Mouse (Mus musculus): ENCODE results near the gene Hipk3. TPM values are rescaled to one million over a fixed set of nuclear protein-coding genes. Genes with fewer than 3 reads are reported as not detected.
A peak's percentile ranks its signal among the peaks of the same experiment; 100 is the strongest.

Hipk3 gene
- polyA plus RNA-seq, 1 experiment = 19.1 TPM

DNA sequence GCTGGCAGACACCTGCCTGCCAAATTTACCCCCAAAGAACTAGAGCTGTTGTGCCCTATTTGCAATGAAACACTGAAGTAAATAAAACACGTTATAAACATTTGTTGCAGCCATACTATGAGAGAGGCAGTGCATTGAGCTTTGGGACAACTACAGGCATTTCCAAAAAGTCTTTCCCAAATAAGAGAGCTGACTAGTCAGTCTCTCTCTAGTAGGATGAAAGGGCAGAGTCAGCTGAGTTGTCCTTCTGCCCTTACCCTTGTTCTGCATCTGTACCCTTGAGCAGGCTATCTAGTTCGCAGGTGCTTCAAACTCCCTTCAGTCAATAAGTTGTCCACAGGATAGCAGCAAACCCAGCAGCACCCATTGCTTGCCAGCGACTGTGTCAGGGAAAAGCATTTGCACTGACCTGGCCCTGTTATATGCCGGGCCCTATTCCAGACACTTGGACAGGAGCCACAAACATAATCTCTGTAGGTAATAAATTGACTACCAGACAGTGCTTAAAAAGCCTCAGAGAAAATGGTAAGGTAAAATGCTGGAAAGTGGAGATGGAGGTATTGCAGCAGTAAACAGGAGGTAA is 83.2 kb downstream of the Hipk3 start, which contains the start of gene D430041D05Rik:
TSS of gene D430041D05Rik (minus strand) at position 51 of the 583 bp plus-strand sequence.
- TF ChIP-seq POLR2A (IDR thresholded peaks at IDR 0.05; ENCODE audit: borderline replicate concordance, extremely low read depth, insufficient read depth, insufficient read length, poor library complexity, severe bottlenecking) (no peak), CTCF (IDR thresholded peaks at IDR 0.05; ENCODE audit: borderline replicate concordance, extremely low read depth, insufficient read depth, insufficient read length) (no peak)
- DNase-seq (ENCODE audit: low read depth) = no peak

DNA sequence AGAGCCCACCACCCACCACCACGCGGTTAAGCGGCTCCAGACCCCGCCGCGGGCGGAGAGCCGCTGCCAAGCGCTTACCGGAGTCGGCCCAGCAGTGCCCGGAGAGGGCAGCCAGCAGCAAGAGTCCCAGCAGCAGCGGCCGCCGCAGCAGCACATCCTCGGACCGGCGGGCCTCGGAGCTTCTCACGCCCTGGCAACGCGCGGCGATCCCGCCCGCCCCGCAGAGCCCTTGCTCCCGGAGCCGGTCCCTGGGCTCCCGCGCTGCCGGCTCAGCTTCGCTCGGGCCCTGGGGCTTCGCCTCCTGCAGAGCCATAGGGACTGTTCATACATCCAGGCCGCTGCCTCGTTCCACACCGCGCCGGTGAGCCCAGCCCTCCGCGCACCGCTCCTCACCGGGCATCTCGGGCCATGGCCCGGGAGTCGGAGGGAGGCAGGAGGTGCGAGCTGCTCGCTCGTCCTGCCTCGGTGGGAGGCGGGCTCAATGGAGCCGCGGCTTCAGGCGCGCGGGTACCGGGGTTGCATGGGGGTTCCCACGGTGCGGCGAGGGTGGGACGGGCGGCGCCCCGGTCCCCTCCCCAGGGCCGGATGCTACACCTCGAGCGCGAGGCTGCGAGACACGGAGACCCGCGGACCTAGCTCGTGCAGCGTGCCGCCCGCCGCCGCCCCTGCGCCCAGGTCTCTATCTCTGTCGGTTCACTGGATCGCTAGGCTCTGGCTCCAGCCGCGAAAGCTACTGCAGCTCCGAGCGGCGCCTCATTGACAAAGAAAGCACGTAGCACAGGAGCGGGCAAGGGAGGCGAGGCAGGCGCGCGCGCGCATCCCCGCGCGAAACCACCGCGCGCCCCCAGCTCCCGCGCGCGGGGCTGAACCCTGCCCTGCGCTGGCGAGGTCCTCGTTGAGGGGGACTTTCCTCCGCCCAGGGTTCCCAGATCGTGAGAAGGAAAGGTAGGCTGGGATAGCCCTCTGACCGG is 84.1 kb downstream of the Hipk3 start:
- DNase-seq (ENCODE audit: low read depth) = peak; percentile 90
- peak; percentile 40 for TF ChIP-seq POLR2A (IDR thresholded peaks at IDR 0.05; ENCODE audit: borderline replicate concordance, extremely low read depth, insufficient read depth, insufficient read length, poor library complexity, severe bottlenecking)
- no peak for TF ChIP-seq CTCF (IDR thresholded peaks at IDR 0.05; ENCODE audit: borderline replicate concordance, extremely low read depth, insufficient read depth, insufficient read length)

DNA sequence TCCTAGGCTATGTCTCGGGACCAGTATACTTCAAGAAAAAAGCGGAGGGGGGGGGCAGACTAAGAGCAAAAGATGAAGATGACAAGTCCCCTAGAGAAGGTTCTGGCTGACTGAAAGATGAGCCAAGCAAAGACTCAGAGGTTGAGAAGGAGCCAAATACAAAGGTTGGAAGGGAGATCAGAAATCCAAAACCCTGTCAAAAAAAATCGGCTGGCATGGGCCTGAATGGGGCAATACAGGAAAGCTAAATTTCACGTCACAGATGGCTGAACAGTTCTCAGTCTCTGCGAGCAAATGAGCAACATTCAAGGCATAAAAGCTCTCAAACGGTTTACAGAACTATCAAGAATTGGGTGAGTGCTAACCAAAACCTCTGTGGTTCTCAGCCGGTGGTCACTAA is 85.9 kb downstream of the Hipk3 start:
- TF ChIP-seq POLR2A (IDR thresholded peaks at IDR 0.05; ENCODE audit: borderline replicate concordance, extremely low read depth, insufficient read depth, insufficient read length, poor library complexity, severe bottlenecking) (no peak), CTCF (IDR thresholded peaks at IDR 0.05; ENCODE audit: borderline replicate concordance, extremely low read depth, insufficient read depth, insufficient read length) (no peak)
- no peak for DNase-seq (ENCODE audit: low read depth)

DNA sequence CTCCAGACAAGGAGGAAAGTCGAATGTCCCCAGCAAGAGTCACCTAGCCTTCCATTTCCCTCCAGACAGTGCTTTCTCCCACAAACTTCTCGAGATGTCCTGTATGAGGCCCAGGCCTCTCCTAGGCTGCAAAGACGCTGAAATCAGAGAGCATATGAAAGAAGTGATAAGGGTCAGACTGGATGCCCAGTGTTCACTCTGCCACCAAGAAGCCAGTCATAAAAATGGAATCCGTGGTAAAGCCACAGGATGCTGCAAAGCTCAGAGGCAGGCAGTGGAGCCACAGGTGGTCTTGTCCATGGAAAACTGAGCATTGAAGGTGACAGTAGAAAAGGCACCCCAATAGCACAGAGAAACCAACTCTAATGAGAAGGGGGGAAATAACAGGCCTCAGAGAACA is 86.3 kb downstream of the Hipk3 start:
- DNase-seq (ENCODE audit: low read depth) = no peak
- TF ChIP-seq CTCF (IDR thresholded peaks at IDR 0.05; ENCODE audit: borderline replicate concordance, extremely low read depth, insufficient read depth, insufficient read length) (no peak), POLR2A (IDR thresholded peaks at IDR 0.05; ENCODE audit: borderline replicate concordance, extremely low read depth, insufficient read depth, insufficient read length, poor library complexity, severe bottlenecking) (no peak)

DNA sequence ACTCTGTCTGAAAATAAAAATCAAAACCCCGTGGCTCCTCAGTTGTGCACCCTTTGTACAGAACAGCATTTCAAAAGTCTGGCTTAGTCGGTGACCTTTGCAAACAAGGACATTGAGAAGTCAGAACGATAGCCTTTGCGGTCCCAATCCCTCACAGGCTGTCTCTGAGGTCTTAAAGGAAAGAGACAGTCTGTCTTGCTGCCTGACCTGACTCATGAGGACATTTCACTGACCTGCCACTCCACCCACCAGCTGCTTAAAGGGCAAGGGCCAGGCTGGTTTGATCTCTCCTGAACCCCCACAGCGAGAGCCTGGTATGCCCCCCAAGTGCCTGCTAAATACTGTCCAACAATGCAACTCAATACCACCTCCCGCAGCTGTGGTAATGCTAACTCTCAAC is 90.2 kb downstream of the Hipk3 start:
- no peak for DNase-seq (ENCODE audit: low read depth)
- TF ChIP-seq POLR2A (IDR thresholded peaks at IDR 0.05; ENCODE audit: borderline replicate concordance, extremely low read depth, insufficient read depth, insufficient read length, poor library complexity, severe bottlenecking) (no peak), CTCF (IDR thresholded peaks at IDR 0.05; ENCODE audit: borderline replicate concordance, extremely low read depth, insufficient read depth, insufficient read length) (no peak)

DNA sequence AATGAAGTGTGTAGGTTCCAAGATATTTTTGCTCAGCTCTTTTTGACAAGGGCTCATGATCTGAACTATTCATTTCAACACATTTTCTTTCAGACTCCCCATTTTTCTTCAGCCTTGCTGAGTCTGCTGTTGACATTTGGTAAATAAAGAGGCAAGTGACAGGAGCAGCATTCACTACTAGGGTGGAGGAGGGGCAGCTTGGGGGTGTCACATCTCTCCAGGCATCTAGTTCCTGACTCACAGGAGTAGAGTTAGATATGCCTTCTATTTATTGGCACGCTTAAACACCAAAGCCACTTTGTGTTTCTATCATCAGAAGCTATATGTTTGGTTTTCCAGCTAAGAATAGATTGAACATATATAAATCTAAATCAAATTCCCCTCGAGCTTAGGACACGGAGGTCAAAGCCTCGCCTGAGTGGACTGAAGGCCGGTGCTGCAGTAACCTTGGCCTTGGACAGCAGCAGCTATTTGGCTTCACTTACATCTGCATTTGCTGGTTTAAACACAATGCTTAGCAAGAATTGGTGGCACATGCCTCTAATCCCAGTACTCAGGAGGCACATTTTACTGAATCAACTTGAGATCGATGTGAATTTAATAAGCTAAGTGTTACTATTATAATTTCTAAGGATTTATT is 95.5 kb downstream of the Hipk3 start:
- TF ChIP-seq CTCF (IDR thresholded peaks at IDR 0.05; ENCODE audit: borderline replicate concordance, extremely low read depth, insufficient read depth, insufficient read length) (no peak), POLR2A (IDR thresholded peaks at IDR 0.05; ENCODE audit: borderline replicate concordance, extremely low read depth, insufficient read depth, insufficient read length, poor library complexity, severe bottlenecking) (no peak)
- DNase-seq (ENCODE audit: low read depth) = no peak

DNA sequence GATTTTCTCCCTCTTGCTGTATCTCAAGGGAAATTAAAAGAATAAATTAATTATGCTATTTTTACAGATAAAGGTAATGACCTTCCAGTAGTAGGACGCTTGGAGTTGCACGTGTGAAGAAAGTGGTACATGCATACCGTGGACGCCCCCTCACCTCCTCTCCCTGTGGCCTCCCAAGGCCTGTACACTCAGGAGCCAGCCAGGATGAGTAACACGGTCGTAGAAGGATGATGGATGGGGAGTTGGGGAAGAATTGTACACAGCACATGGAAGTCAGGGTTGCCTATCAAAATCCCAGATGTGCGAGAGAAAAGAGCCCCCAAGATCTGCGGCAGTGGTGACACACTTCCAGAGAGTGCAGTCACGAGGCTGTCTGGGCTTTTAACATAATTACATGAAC is 98.3 kb downstream of the Hipk3 start:
- no peak for DNase-seq (ENCODE audit: low read depth)
- TF ChIP-seq CTCF (IDR thresholded peaks at IDR 0.05; ENCODE audit: borderline replicate concordance, extremely low read depth, insufficient read depth, insufficient read length) (no peak), POLR2A (IDR thresholded peaks at IDR 0.05; ENCODE audit: borderline replicate concordance, extremely low read depth, insufficient read depth, insufficient read length, poor library complexity, severe bottlenecking) (no peak)

DNA sequence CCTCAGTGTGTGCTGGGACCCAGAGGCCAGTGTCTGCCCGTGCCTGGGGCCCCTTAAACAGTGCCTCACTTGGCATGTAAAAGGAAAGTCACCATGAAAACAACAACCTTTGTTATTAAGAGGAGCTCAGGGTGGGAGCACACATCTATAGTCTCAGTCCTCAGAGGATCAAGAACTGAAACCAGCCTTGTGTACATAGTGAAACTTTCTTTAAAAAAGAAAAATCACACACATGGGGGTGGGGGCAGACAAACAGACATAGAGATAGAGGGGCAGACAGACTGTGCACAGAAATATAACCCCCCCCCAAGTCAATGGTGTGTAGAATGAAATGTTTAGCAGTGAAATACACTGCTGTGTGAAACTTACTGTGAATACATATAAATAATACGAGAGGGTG is 99.5 kb downstream of the Hipk3 start:
- no peak for TF ChIP-seq CTCF (IDR thresholded peaks at IDR 0.05; ENCODE audit: borderline replicate concordance, extremely low read depth, insufficient read depth, insufficient read length)
- TF ChIP-seq POLR2A (IDR thresholded peaks at IDR 0.05; ENCODE audit: borderline replicate concordance, extremely low read depth, insufficient read depth, insufficient read length, poor library complexity, severe bottlenecking) = no peak
- DNase-seq (ENCODE audit: low read depth) = no peak

DNA sequence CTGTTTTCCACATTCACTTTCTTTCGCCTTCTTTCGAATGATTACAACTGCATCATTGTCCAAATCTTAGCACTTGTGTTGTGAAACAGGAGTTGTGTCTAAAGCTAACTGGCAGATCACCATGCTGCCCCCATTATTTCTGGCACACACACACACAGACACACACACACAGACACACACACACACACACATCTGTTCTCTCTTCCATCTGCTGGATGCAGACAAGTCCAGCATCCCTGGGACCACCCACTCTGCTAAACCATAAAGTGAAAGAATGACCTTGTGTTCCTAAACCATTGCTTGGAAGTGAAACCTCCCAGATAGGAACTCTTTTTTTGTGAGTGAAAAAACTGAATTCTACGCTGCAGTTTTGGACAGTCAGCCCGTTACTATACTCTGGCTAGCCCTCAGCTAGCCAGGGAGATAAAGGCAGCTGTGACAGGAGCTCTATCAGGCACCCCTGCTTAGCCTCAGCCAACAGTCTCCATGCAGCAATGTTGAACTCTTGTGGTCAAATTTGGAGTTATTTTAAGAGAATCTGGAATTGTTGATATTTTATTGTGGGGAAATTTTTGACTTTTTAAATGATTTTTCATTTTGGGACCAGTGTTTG is 101.4 kb downstream of the Hipk3 start:
- TF ChIP-seq POLR2A (IDR thresholded peaks at IDR 0.05; ENCODE audit: borderline replicate concordance, extremely low read depth, insufficient read depth, insufficient read length, poor library complexity, severe bottlenecking) = no peak
- TF ChIP-seq CTCF (IDR thresholded peaks at IDR 0.05; ENCODE audit: borderline replicate concordance, extremely low read depth, insufficient read depth, insufficient read length) = no peak
- no peak for DNase-seq (ENCODE audit: low read depth)

DNA sequence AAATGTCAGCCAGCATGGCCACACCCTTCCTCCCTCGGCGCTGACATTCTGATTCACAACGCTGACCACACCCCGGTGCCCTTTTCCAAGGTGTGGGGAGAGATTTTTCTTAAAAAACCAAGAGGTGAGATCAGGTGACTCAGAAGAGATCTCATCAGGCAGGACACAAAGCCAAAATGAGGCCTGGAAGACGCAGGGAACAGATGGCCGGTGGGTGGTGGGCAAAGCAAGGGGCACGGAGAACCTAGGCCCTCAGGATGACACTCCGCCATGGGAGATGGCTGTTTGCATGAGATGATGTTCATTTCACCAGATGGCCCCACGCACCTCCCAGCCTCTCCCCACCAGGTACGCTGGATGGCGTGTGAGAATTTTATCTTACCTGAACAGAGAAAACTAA is 105.0 kb downstream of the Hipk3 start:
- TF ChIP-seq POLR2A (IDR thresholded peaks at IDR 0.05; ENCODE audit: borderline replicate concordance, extremely low read depth, insufficient read depth, insufficient read length, poor library complexity, severe bottlenecking) (no peak), CTCF (IDR thresholded peaks at IDR 0.05; ENCODE audit: borderline replicate concordance, extremely low read depth, insufficient read depth, insufficient read length) (no peak)
- DNase-seq (ENCODE audit: low read depth) = no peak

DNA sequence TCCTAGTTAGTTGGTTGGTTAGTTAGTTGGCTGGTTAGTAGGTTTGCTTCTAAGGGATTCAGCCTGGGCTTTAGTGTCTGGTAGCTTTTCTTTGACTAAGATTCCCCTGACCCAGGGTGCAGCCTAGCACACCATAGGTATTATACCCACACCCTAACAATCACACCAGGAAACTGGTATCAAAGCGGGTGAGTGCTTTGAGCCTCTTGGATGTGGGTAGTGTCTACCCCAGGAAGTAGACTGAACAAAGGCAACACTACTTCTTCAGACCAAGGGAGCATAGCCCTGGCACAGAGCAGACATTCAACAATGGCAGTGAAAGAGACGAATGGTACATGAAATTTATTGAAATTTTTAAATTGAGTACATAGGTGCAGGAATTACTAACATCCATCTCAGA is 108.3 kb downstream of the Hipk3 start:
- no peak for TF ChIP-seq CTCF (IDR thresholded peaks at IDR 0.05; ENCODE audit: borderline replicate concordance, extremely low read depth, insufficient read depth, insufficient read length)
- no peak for TF ChIP-seq POLR2A (IDR thresholded peaks at IDR 0.05; ENCODE audit: borderline replicate concordance, extremely low read depth, insufficient read depth, insufficient read length, poor library complexity, severe bottlenecking)
- DNase-seq (ENCODE audit: low read depth) = no peak

All from brain, embryonic 14.5 days (tissue).